Mouse (Mus musculus): ENCODE results near the gene Nf2.

DNA sequence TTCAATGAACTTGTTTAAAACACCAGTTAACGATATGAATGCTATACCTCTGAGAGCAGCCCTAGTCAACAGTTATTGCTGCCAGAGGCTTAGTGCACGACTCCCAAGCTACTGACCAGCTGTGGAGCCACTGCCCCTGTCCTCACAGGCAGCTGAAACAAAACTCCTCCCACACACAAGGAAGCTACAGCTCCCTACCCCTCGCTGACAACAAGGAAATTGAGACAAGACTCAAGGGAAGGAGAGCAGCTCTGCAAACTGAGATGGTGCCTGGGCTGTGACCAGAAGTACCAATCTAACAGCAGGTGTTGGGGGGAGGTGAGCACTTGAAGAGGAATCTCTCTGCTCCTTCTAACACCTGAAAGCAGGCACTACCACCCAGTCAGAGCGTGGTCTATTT, 48.7 kb downstream of the Nf2 start:
- TF ChIP-seq CTCF (IDR thresholded peaks at IDR 0.05; ENCODE audit: borderline replicate concordance, extremely low read depth, insufficient read depth, insufficient read length) (no peak), POLR2A (IDR thresholded peaks at IDR 0.05; ENCODE audit: borderline replicate concordance, extremely low read depth, insufficient read depth, insufficient read length, poor library complexity, severe bottlenecking) (no peak)

Measured in brain, embryonic 14.5 days (tissue).